Mouse (Mus musculus): Measurements from ENCODE around the gene Unc93a2. TPM values are rescaled to one million over a fixed set of nuclear protein-coding genes. Genes with fewer than 3 reads are reported as not detected.
"Not testable (repeated sequence)": the region's sequence is repeated elsewhere in the genome, so short reads cannot be mapped to it uniquely, and the experiment has no call there.

Gene Unc93a2
- 0.14 and 0.21 TPM in 2 replicates for polyA plus RNA-seq (2015; fragmentation: Nextera tagmentation; extraction: Ambion mirVana)

DNA sequence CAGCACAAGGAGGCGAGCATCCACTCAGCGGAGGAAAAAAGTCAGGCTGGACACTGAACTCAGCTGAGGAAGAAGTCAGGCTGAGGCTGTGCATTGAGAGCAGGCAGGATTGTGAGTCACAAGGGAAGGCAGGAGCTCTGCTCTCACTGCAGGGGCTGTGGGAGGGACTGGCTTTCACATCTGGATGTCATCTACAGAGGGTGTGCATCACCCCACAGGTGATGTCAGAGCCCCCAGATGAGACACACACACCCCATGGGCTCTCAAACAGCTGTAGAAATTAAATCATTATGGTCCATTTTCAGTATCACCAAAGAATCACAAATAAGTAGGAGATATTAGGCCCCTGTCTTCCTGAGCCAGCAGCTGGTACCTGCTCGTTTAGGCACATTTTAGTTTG lies at the start of gene Unc93a2:
Unc93a2 (minus strand) TSS at position 101 of the 400 bp plus-strand sequence.
- not testable (repeated sequence) for H3K4me3 ChIP-seq; H3K36me3 ChIP-seq; H3K4me1 ChIP-seq; ATAC-seq (ENCODE audit: insufficient number of reproducible peaks, low FRiP score, low TSS enrichment, low read depth); H3K27ac ChIP-seq; H3K9me3 ChIP-seq; H3K27me3 ChIP-seq; H3K4me2 ChIP-seq; H3K9ac ChIP-seq
- 68% methylated on average over 3 of the region's 3 CpGs for WGBS

DNA sequence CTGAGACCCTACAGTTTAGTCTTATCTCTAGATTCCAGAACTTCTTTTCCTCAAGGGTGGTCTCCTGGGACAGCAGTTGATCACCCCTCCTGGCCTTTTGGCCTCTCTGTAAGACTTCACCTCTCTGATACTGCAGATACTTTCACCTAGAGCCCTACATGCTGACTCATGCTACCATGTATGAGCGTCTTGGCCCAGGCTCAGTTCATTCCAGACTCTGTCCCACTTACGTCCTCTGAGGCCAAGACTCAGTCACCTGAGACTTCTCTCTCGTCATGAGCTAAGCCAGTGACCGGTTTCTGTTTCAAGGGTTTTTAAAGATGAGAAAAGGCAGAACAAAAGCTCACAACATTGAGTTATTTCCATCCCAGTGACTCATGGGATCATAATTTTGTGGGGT lies 48.9 kb upstream of the Unc93a2 start:
- not testable (repeated sequence) for H3K4me1 ChIP-seq; H3K9ac ChIP-seq; H3K27me3 ChIP-seq; H3K36me3 ChIP-seq; H3K27ac ChIP-seq; ATAC-seq (ENCODE audit: insufficient number of reproducible peaks, low FRiP score, low TSS enrichment, low read depth); H3K4me2 ChIP-seq; H3K9me3 ChIP-seq; H3K4me3 ChIP-seq
- WGBS, result 74% methylated on average over 4 of the region's 4 CpGs

DNA sequence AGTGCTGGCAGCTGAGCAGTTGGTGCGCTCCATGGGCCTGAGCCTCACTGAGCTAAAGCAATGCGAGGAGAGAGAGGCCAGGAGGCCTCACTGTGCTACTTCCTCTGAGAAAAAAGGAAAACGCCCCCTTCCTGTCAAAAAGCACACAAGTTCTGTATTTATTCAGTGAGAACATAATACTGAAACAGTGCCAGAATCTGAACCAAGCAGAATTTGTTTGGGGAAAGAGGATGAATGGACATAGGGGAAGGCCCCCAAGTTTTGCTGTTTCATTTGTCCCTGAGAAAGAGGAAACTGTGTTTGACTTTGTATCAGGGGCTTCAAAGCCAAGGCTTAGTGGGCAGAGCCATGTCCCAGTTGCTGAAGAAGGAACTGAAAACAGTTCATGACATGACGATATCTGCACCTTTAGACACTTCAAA lies 45.0 kb upstream of the Unc93a2 start:
- not testable (repeated sequence) for H3K36me3 ChIP-seq; ATAC-seq (ENCODE audit: insufficient number of reproducible peaks, low FRiP score, low TSS enrichment, low read depth); H3K4me3 ChIP-seq; H3K9ac ChIP-seq; H3K27ac ChIP-seq; H3K27me3 ChIP-seq; H3K4me1 ChIP-seq; H3K9me3 ChIP-seq; H3K4me2 ChIP-seq
- 70% methylated on average over 4 of the region's 4 CpGs for WGBS

DNA sequence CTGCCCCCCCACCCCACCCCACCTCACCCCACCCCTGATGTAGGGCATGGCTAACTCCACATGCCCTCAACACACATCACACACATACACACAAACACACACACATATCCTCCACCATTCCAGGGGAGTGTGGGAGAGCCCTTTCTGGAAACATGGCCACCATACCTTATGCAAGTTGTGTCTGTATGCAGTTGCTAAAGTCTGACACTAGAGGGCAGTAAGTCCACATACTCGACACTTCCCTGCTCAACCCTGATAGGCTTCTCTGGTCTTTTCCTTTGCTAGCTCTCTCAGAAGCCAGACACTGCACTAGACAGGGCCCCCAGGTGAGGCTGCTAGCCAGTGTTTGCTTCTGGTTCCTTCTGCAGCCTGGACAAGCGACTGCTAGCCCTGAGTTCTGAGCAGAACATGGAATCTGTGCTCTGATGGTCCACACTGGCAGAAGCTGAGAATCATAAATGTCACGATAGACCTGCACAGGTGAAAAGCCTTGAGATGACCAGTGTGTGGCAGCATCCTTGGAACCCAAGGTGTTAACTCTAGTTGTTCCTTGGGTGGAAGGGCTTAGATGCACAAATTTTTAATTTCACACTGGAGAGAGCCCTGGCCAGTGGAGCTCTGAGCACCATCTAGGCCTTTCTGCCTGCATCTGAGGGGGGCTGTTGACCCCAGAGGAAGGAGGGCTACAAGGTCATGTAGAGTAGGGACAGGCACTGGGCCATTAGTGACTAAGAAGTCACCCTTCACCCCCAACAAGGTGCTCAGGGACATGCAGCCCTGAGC lies 35.1 kb upstream of the Unc93a2 start:
- H3K4me3 ChIP-seq, H3K9me3 ChIP-seq, H3K4me2 ChIP-seq, H3K27me3 ChIP-seq, H3K9ac ChIP-seq, H3K4me1 ChIP-seq, H3K27ac ChIP-seq, H3K36me3 ChIP-seq: not testable (repeated sequence)
- peak; percentile 69; the same call in 1 of the 2 replicates for ATAC-seq (ENCODE audit: insufficient number of reproducible peaks, low FRiP score, low TSS enrichment, low read depth)
- 37% methylated on average over 3 of the region's 3 CpGs for WGBS

DNA sequence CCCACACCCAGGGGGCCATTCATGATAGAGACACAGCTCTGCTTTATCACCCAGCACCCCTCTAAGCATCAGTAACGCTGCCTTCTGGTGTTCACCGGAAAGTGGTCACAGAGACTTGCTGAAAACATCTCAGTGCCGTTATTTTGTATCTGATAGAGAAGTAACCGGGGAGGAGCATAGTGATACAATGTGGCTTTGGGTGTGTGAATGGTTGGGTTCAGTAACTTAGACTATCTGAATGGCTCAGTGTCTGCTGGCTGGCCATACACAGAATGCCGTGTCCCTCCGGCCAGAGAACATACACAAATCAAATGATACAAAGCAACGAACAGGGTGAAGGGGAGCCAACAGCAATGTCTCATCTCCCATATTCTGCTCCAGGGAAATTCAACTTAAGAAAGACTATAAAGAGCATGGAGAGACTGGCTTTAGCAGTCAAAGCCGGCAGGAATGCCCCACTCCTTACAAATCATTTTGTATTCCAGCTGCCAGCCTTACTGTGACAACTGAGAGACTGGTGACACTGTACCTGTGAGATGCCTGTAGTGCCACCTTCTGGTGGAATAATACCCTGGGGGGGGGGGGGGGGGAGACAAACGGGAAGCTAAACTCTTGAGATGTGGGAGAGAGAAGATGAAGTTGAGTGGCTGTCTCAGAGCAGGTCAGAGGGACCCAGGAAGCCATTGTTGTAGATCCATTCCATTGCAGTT lies 29.5 kb upstream of the Unc93a2 start:
- 84% methylated on average over 8 of the region's 9 CpGs for WGBS
- not testable (repeated sequence) for H3K4me2 ChIP-seq; H3K4me3 ChIP-seq; H3K4me1 ChIP-seq; H3K9ac ChIP-seq; H3K36me3 ChIP-seq; H3K27me3 ChIP-seq; ATAC-seq (ENCODE audit: insufficient number of reproducible peaks, low FRiP score, low TSS enrichment, low read depth); H3K9me3 ChIP-seq; H3K27ac ChIP-seq

DNA sequence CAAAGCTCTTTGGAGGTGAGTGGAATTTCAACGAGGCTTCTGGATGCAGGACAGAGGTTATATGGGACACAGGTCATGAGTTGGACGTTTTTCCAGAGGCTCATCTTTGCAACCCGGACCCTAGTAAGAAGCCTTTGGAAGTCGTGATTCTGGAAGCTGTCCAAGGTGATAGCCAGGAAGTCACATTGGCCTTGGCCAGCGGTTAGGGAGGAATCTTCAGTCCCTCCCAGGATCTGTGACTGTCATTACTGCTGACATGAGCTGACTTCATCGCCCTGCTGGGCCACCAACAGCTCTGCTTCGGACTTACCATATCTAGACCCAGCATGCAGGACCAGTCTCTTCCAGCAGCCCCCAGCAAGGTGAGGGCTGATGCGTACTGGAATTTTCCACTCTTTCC lies 28.1 kb upstream of the Unc93a2 start:
- H3K36me3 ChIP-seq; H3K4me1 ChIP-seq; ATAC-seq (ENCODE audit: insufficient number of reproducible peaks, low FRiP score, low TSS enrichment, low read depth); H3K4me2 ChIP-seq; H3K4me3 ChIP-seq; H3K9ac ChIP-seq; H3K27me3 ChIP-seq; H3K9me3 ChIP-seq; H3K27ac ChIP-seq: not testable (repeated sequence)
- 79% methylated on average over 8 of the region's 8 CpGs for WGBS

DNA sequence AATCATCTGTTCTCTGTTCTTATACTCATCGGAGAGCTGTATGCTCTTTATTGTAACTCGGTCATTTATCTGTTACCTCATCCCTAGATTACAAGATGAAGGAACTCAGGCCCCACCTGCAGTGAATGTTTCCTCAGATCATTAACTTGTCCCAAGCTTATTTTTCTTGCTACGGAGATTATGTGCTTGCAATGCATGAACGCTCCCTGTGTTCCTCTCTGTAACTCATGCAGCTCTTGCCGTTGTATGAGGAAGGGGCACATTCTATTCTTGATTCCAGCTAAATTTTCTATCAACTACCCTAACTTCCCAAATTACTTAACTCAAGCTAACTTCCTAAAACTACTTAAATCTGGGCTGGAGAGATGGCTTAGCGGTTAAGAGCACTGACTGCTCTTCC lies 14.5 kb upstream of the Unc93a2 start:
- not testable (repeated sequence) for H3K4me1 ChIP-seq; H3K36me3 ChIP-seq; H3K9ac ChIP-seq; H3K27ac ChIP-seq; H3K4me2 ChIP-seq; H3K9me3 ChIP-seq; H3K4me3 ChIP-seq; ATAC-seq (ENCODE audit: insufficient number of reproducible peaks, low FRiP score, low TSS enrichment, low read depth); H3K27me3 ChIP-seq
- WGBS, result 82% methylated on average over 6 of the region's 6 CpGs

DNA sequence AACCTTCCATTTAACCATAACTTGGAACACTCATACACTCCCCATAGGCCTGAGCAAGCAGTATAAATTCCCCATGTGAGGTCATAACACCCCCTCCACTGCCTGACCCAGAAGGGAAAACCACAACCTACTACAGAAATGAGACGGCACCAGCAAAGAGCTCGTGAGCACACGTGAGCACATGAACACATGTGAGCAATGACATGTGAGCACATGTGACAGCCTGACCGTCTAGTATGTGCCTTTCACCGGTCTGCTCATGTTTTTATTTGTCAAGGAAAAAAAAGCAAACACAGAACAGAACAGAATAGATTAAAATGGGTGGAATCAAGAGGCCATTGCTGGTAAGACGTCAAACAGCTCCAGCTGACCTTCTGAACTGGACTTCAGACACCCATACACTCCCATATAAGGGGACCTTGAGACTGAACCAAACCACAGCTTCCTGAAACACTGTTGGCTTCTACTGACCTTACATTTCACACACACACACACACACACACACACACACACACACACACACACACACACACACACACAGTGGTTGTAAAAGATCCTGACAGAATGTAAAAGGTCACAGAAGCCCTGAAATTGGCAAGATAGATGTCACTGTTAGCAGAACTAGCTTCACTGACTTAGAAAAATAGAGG lies 13.1 kb upstream of the Unc93a2 start:
- not testable (repeated sequence) for H3K27ac ChIP-seq; H3K9me3 ChIP-seq; H3K27me3 ChIP-seq; ATAC-seq (ENCODE audit: insufficient number of reproducible peaks, low FRiP score, low TSS enrichment, low read depth); H3K4me3 ChIP-seq; H3K9ac ChIP-seq; H3K4me1 ChIP-seq; H3K4me2 ChIP-seq; H3K36me3 ChIP-seq
- 84% methylated on average over 6 of the region's 6 CpGs for WGBS

DNA sequence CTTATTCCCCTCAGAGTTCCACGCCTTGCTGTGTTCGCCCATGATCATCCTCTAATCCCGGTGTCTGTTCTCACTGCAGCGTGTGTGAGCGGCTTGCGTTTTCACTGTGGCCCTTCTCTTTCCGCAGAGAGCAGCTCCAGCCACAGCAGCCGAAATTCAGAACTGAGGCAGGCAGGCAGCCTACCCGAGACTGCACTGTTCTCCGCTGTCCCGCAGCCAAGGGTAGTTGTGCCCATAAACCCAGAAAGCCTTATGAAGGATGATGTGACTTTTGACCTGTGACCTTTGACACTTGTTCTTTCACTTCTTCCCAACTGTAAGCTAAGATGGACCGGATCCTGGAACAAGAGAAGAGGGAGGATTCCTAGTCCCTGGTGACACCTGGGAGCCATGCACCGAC lies 11.8 kb upstream of the Unc93a2 start:
- H3K9me3 ChIP-seq; H3K4me2 ChIP-seq; H3K9ac ChIP-seq; H3K27me3 ChIP-seq; ATAC-seq (ENCODE audit: insufficient number of reproducible peaks, low FRiP score, low TSS enrichment, low read depth); H3K36me3 ChIP-seq; H3K27ac ChIP-seq; H3K4me1 ChIP-seq; H3K4me3 ChIP-seq: not testable (repeated sequence)
- WGBS, result 83% methylated on average over 13 of the region's 13 CpGs

DNA sequence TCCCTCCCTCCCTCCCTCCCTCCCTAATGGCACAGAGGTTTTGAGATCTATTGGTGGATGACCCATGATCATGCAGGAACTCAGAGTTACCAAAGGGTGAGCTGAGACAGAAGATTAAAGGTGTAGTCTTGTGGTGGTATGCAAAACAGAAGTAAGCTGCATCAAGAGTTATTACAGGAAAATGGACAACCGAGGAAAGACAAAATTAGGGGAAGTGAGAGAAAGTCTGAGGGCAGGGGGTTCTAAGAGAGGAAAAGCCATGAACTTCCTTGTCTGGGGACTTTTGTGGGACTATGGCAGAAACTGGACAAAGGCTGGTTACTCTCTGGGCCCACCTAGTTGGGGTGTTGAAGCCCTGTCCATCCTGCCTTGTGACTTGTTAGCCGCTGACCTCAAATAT lies 11.0 kb upstream of the Unc93a2 start:
- not testable (repeated sequence) for H3K27me3 ChIP-seq; H3K36me3 ChIP-seq; H3K4me2 ChIP-seq; ATAC-seq (ENCODE audit: insufficient number of reproducible peaks, low FRiP score, low TSS enrichment, low read depth); H3K9me3 ChIP-seq; H3K4me1 ChIP-seq; H3K4me3 ChIP-seq; H3K9ac ChIP-seq; H3K27ac ChIP-seq
- no CpG with 5 or more reads among the region's 2 CpGs for WGBS

DNA sequence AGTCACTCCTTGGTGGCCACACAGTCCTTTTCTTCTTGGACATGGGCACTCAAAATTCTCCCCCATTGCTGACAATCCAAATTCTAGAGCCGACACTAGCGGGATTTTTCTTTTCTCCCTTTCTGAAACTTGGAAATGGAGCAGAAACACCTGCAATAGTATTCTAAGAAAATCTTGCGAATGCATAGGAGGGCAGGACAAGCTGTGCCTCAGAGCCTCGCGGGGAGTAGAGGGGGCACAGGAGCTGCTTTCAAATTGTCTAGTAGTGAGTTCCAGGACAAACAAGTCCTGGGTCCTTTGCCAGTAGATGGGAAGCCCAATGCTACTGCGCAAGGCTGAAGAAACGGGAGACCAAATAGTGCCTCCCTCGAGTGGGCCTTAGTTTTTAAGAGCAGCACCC lies 10.4 kb upstream of the Unc93a2 start:
- H3K4me3 ChIP-seq; H3K9ac ChIP-seq; H3K36me3 ChIP-seq; ATAC-seq (ENCODE audit: insufficient number of reproducible peaks, low FRiP score, low TSS enrichment, low read depth); H3K27me3 ChIP-seq; H3K4me2 ChIP-seq; H3K9me3 ChIP-seq; H3K4me1 ChIP-seq; H3K27ac ChIP-seq: not testable (repeated sequence)
- 88% methylated on average over 8 of the region's 8 CpGs for WGBS

DNA sequence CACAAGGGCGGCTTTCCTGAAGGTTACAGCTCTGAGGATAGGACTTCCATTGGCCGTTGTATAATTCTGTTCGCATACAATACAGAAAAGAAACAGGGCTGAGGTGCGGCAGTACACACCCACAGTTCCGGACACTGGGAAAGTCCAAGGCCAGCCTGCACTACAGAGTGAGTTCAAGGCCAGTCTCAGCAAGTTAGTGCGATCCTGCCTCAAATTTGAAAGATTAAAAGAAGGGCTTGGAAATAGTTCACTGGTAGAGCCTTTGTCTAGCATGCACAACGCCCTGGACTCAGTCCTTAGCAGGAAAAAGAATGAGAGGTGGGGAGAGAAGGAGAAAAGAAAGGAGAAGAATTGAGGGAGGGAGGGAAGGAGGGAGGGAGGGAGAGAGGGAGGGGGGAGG lies 9.9 kb upstream of the Unc93a2 start:
- H3K9me3 ChIP-seq; H3K4me2 ChIP-seq; ATAC-seq (ENCODE audit: insufficient number of reproducible peaks, low FRiP score, low TSS enrichment, low read depth); H3K4me3 ChIP-seq; H3K9ac ChIP-seq; H3K27ac ChIP-seq; H3K27me3 ChIP-seq; H3K4me1 ChIP-seq; H3K36me3 ChIP-seq: not testable (repeated sequence)
- 89% methylated on average over 7 of the region's 7 CpGs for WGBS

All from limb, embryonic 15.5 days (tissue).